In the genomic region with DNA sequence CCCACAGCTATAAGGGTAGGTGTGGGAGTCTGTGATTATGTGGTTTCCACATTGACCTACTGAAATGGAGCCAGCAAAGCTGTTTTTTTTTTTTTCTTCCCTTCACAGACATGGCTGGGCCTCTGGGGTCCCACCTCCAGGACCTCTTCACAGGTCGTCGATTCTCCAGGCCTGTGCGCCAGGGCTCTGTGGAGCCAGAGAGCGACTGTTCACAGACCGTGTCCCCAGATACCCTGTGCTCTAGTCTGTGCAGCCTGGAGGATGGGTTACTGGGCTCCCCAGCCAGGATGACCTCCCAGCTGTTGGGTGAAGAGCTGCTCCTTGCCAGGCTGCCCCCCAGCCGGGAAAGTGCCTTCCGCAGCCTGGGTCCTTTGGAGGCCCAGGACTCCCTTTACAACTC, we compare ENCODE assay signal across 12 mouse cellular contexts. TPM values are rescaled to one million over a fixed set of nuclear protein-coding genes. Genes with fewer than 3 reads are reported as not detected.
DNase-seq lines count a peak whose midpoint lies in the region; ATAC-seq and TF ChIP-seq lines count a peak whose summit lies in the region.
"Had no signal": no experiment of that assay in that cellular context is flagged by ENCODE, and none has a peak within 500 bp of the region (broad histone marks: within the 10 kb centered on the region; RNA-seq: fewer than 3 reads in every experiment).

No protein-coding gene starts in this region.

- 75% methylated on average over 7 of the region's 7 CpGs for WGBS in liver, postnatal 0 days (ENCODE audit: insufficient replicate concordance)

- no peak overlapping the region for H3K4me3 ChIP-seq in C2C12 (ENCODE audit: insufficient read depth, poor library complexity, severe bottlenecking)
- H3K4me3 ChIP-seq in embryonic fibroblast, embryonic 13.5 days (ENCODE audit: insufficient read depth, low read length): no peak overlapping the region
- H3K4me3 ChIP-seq in liver, postnatal 0 days (ENCODE audit: low read depth, low read length): no peak overlapping the region
- H3K4me3 ChIP-seq: heart, embryonic 15.5 days had no signal

- H3ac ChIP-seq in C2C12 (ENCODE audit: control insufficient read depth, insufficient read length, low read depth): peak overlapping the region; percentile 16

- DNase-seq in heart, adult 11 months: peak; percentile 86
- DNase-seq in heart, postnatal 25 days (ENCODE audit: low spot score): no peak
- DNase-seq in liver, postnatal 0 days: no peak
- no peak for DNase-seq in lung, postnatal 25 days (ENCODE audit: low spot score)
- DNase-seq in Muller cell, postnatal 12 days (ENCODE audit: inconsistent ontology term): no peak
- DNase-seq: B cell, adult 2 months; cerebellum, adult 18-20 months; lung, postnatal 10 days had no signal

- H3K27ac ChIP-seq in embryonic fibroblast, embryonic 13.5 days (ENCODE audit: insufficient read depth, low read length): peak overlapping the region; percentile 16; the same call in 1 of the 2 replicates
- H3K27ac ChIP-seq in liver, postnatal 0 days (ENCODE audit: low read depth): no peak overlapping the region
- H3K27ac ChIP-seq: heart, embryonic 15.5 days had no signal

- TF ChIP-seq EP300 in liver, postnatal 0 days (IDR thresholded peaks at IDR 0.05; ENCODE audit: low read depth): no peak

- intact Hi-C loops in heart, postnatal 25 days (cut with DNase I): loop anchor here (2.0 kb wide), 1 partner anchor 15 kb away; the partner anchor contains the start of genes Clcn2 and Polr2h

- no peak overlapping the region for H3K9ac ChIP-seq in liver, postnatal 0 days (replicated peaks)
- H3K9ac ChIP-seq: heart, embryonic 15.5 days had no signal

- ATAC-seq in liver, postnatal 0 days: no peak
- ATAC-seq in erythroblast, adult 5-6 weeks (replicated peaks; ENCODE audit: low FRiP score, poor library complexity, severe bottlenecking): no peak

- no peak for TF ChIP-seq CTCF in C2C12 (IDR thresholded peaks at IDR 0.05; ENCODE audit: control insufficient read depth, insufficient read depth, insufficient read length)
- TF ChIP-seq CTCF in embryonic fibroblast, embryonic 13.5 days (IDR thresholded peaks at IDR 0.05; ENCODE audit: borderline replicate concordance, insufficient read depth, low read length): no peak
- TF ChIP-seq CTCF in liver, postnatal 0 days (IDR thresholded peaks at IDR 0.05; ENCODE audit: low read depth): no peak

- peaks cover 4% of the 10 kb centered on the region; the same call in 1 of the 2 replicates for H3K4me1 ChIP-seq in embryonic fibroblast, embryonic 13.5 days (ENCODE audit: control insufficient read depth, insufficient read depth, low read length)
- H3K4me1 ChIP-seq in liver, postnatal 0 days (ENCODE audit: insufficient read depth): peaks cover 23% of the 10 kb centered on the region

- TF ChIP-seq POLR2A in embryonic fibroblast, embryonic 13.5 days (IDR thresholded peaks at IDR 0.05; ENCODE audit: low read depth, low read length): no peak

- H3K79me2 ChIP-seq in C2C12 (ENCODE audit: control insufficient read depth, insufficient read depth): no peaks in the 10 kb centered on the region

- H3K36me3 ChIP-seq in C2C12 (ENCODE audit: control insufficient read depth, insufficient read depth): no peaks in the 10 kb centered on the region
- peaks cover 11% of the 10 kb centered on the region for H3K36me3 ChIP-seq in liver, postnatal 0 days (replicated peaks; ENCODE audit: insufficient read depth, low read length)

- no peaks in the 10 kb centered on the region for H3K9me3 ChIP-seq in liver, postnatal 0 days (ENCODE audit: low read length)
- H3K9me3 ChIP-seq: heart, embryonic 15.5 days had no signal

- H3K79me3 ChIP-seq in C2C12 (ENCODE audit: low read depth): no peaks in the 10 kb centered on the region

- H3K27me3 ChIP-seq in C2C12 (ENCODE audit: control insufficient read depth, insufficient read depth, insufficient read length): no peaks in the 10 kb centered on the region
- peaks cover under 1% of the 10 kb centered on the region; the same call in 1 of the 2 replicates for H3K27me3 ChIP-seq in liver, postnatal 0 days (ENCODE audit: insufficient read depth, low read length)

- 0 out of 2 replicates have a peak overlapping the region, but pooled peaks have one; percentile 45 for H3K4me2 ChIP-seq in liver, postnatal 0 days (ENCODE audit: low read depth, low read length)
- H3K4me2 ChIP-seq: heart, embryonic 15.5 days had no signal

TF ChIP-seq in C2C12, 6 proteins besides CTCF, POLR2A, EP300 and RAD21:
- no peak for TF ChIP-seq MYOD1 (IDR thresholded peaks at IDR 0.05; ENCODE audit: control insufficient read depth, insufficient read length, low read depth)
- no peak for TF ChIP-seq USF1 (IDR thresholded peaks at IDR 0.05; ENCODE audit: low read depth)
- no peak for TF ChIP-seq FOSL1 (IDR thresholded peaks at IDR 0.05; ENCODE audit: insufficient read depth, low read length, poor library complexity, severe bottlenecking)
- no peak for TF ChIP-seq MAX (IDR thresholded peaks at IDR 0.05)
- no peak for TF ChIP-seq CEBPB (IDR thresholded peaks at IDR 0.05; ENCODE audit: low read depth)
- no peak for TF ChIP-seq MYOG (IDR thresholded peaks at IDR 0.05; ENCODE audit: control insufficient read depth, extremely low read depth, insufficient read length)

RNA-seq across cellular contexts. Expression of gene Fam131a, which starts 8.3 kb away (rescaled TPM):
- 10 to 100 TPM; 28.3 to 31.4 TPM for total RNA-seq in heart, postnatal 25 days (2021)
- 0.05 TPM for polyA plus RNA-seq in C2C12 (2012; fragmentation: generic; extraction: Trizol)
- 7.7 and 9.9 TPM in 2 replicates for polyA plus RNA-seq in embryonic fibroblast, embryonic 13.5 days (2011; ENCODE audit: insufficient read length, low read depth, missing spikeins)
- polyA plus RNA-seq in liver, postnatal 0 days (2015; fragmentation: Nextera tagmentation; extraction: Ambion mirVana): 0.88 and 1.4 TPM in 2 replicates
- not detected in 2 replicates for total RNA-seq in erythroblast, adult 5-6 weeks (2015; ENCODE audit: low replicate concordance)
- 0.26 and 0.70 TPM in 2 replicates for total RNA-seq in erythroblast, adult 5-6 weeks (2017; ENCODE audit: low replicate concordance)

RNA-seq across cellular contexts. Expression of gene Polr2h, which starts 16.1 kb away (rescaled TPM):
- 10 to 100 TPM in 1 of 2 experiments, 1 to 10 TPM in 1; 9.0 to 10.5 TPM for total RNA-seq in heart, postnatal 25 days (2021)
- polyA plus RNA-seq in C2C12 (2012; fragmentation: generic; extraction: Trizol): 104 TPM
- polyA plus RNA-seq in embryonic fibroblast, embryonic 13.5 days (2011; ENCODE audit: insufficient read length, low read depth, missing spikeins): 36.5 and 38.8 TPM in 2 replicates
- 25.1 and 27.5 TPM in 2 replicates for polyA plus RNA-seq in liver, postnatal 0 days (2015; fragmentation: Nextera tagmentation; extraction: Ambion mirVana)
- 7.9 and 15.9 TPM in 2 replicates for total RNA-seq in erythroblast, adult 5-6 weeks (2015; ENCODE audit: low replicate concordance)
- total RNA-seq in erythroblast, adult 5-6 weeks (2017; ENCODE audit: low replicate concordance): 4.0 and 4.3 TPM in 2 replicates

RNA-seq across cellular contexts. Expression of gene Clcn2, which starts 16.2 kb away (rescaled TPM):
- total RNA-seq in heart, postnatal 25 days (2021): 1 to 10 TPM; 1.5 to 2.1 TPM
- 5.8 TPM for polyA plus RNA-seq in C2C12 (2012; fragmentation: generic; extraction: Trizol)
- 7.0 and 7.9 TPM in 2 replicates for polyA plus RNA-seq in embryonic fibroblast, embryonic 13.5 days (2011; ENCODE audit: insufficient read length, low read depth, missing spikeins)
- 3.6 and 4.7 TPM in 2 replicates for polyA plus RNA-seq in liver, postnatal 0 days (2015; fragmentation: Nextera tagmentation; extraction: Ambion mirVana)
- 1.7 and 5.0 TPM in 2 replicates for total RNA-seq in erythroblast, adult 5-6 weeks (2015; ENCODE audit: low replicate concordance)
- total RNA-seq in erythroblast, adult 5-6 weeks (2017; ENCODE audit: low replicate concordance): 3.3 and 8.9 TPM in 2 replicates

RNA-seq across cellular contexts. Expression of gene Chrd, which starts 31.6 kb away (rescaled TPM):
- 1 to 10 TPM; 2.0 to 2.7 TPM for total RNA-seq in heart, postnatal 25 days (2021)
- 0.63 TPM for polyA plus RNA-seq in C2C12 (2012; fragmentation: generic; extraction: Trizol)
- 3.8 and 7.3 TPM in 2 replicates for polyA plus RNA-seq in embryonic fibroblast, embryonic 13.5 days (2011; ENCODE audit: insufficient read length, low read depth, missing spikeins)
- 0.34 and 0.45 TPM in 2 replicates for polyA plus RNA-seq in liver, postnatal 0 days (2015; fragmentation: Nextera tagmentation; extraction: Ambion mirVana)
- not detected in 2 replicates for total RNA-seq in erythroblast, adult 5-6 weeks (2015; ENCODE audit: low replicate concordance)
- not detected in 2 replicates for total RNA-seq in erythroblast, adult 5-6 weeks (2017; ENCODE audit: low replicate concordance)

RNA-seq across cellular contexts. Expression of gene Thpo, which starts 33.0 kb away (rescaled TPM):
- under 1 TPM in 1 of 2 experiments, not detected in 1; 0.50 TPM for total RNA-seq in heart, postnatal 25 days (2021)
- polyA plus RNA-seq in C2C12 (2012; fragmentation: generic; extraction: Trizol): 0.15 TPM
- 0.57 and 0.98 TPM in 2 replicates for polyA plus RNA-seq in embryonic fibroblast, embryonic 13.5 days (2011; ENCODE audit: insufficient read length, low read depth, missing spikeins)
- 8.6 and 8.9 TPM in 2 replicates for polyA plus RNA-seq in liver, postnatal 0 days (2015; fragmentation: Nextera tagmentation; extraction: Ambion mirVana)
- not detected in 2 replicates for total RNA-seq in erythroblast, adult 5-6 weeks (2015; ENCODE audit: low replicate concordance)
- not detected in 2 replicates for total RNA-seq in erythroblast, adult 5-6 weeks (2017; ENCODE audit: low replicate concordance)
